Mouse (Mus musculus) intestine, embryonic 15.5 days (tissue): ENCODE data around the gene Akap2. TPM values are rescaled to one million over a fixed set of nuclear protein-coding genes. Genes with fewer than 3 reads are reported as not detected.

Experiments used
- ATAC-seq: fragments of 200-750 bp; cut with Nextera tagmentation; 2 replicates; pipeline ENCODE4 v1.8.0; 2017; ENCODE audit warnings: moderate TSS enrichment, moderate library complexity
- H3K27ac ChIP-seq: fragments of 300-500 bp; sonication (generic); 2 replicates; pipeline ENCODE4 v1.5.1; 2015; ENCODE audit warnings: mild to moderate bottlenecking, inconsistent platforms
- H3K27me3 ChIP-seq: fragments of 300-500 bp; sonication (generic); replicated peaks from 2 replicates; pipeline ENCODE4 v1.6.1; 2015; ENCODE audit warnings: inconsistent platforms
- H3K36me3 ChIP-seq: fragments of 300-500 bp; sonication (generic); 2 replicates; pipeline ENCODE4 v1.6.1; 2015; ENCODE audit warnings: inconsistent platforms
- H3K4me1 ChIP-seq: fragments of 300-500 bp; sonication (generic); replicated peaks from 2 replicates; pipeline ENCODE4 v1.6.1; 2015; ENCODE audit warnings: inconsistent platforms
- H3K4me2 ChIP-seq: fragments of 300-500 bp; sonication (generic); replicated peaks from 2 replicates; pipeline ENCODE4 v1.6.1; 2015; ENCODE audit warnings: mild to moderate bottlenecking, inconsistent platforms
- H3K4me3 ChIP-seq: fragments of 300-500 bp; sonication (generic); replicated peaks from 2 replicates; pipeline ENCODE4 v1.5.1; 2015; ENCODE audit warnings: inconsistent platforms
- H3K9ac ChIP-seq: fragments of 300-500 bp; sonication (generic); 2 replicates; pipeline ENCODE4 v1.6.1; 2015; ENCODE audit warnings: inconsistent platforms
- H3K9me3 ChIP-seq: fragments of 300-500 bp; sonication (generic); 2 replicates; pipeline ENCODE4 v1.6.1; 2016; ENCODE audit warnings: inconsistent platforms
- WGBS: fragments of 180-500 bp; shearing (Covaris S2); methylation state at CpG from one replicate; pipeline ENCODE4 v1.1.7; 2015; 5-methylcytosine and 5-hydroxymethylcytosine counted together
- polyA plus RNA-seq: library from polyadenylated mRNA; unstranded; fragments of >200 nt; fragmentation: Nextera tagmentation; extraction: Ambion mirVana; gene quantifications from 2 replicates; pipeline ENCODE4 v1.2.1, GENCODE M21; 2015

The Akap2 gene
- polyA plus RNA-seq, 1 experiment from 2014 or later, result 22.5 TPM

GRCm38 (mm10) chr4:57738856-57739552, 21.5 kb downstream of the Akap2 start:
- Histone ChIP-seq H3K4me2 (no peak overlapping the region), H3K36me3 (no peaks in the 10 kb centered on the region), H3K27me3 (no peaks in the 10 kb centered on the region), H3K4me1 (no peaks in the 10 kb centered on the region), H3K9ac (no peak overlapping the region), H3K9me3 (no peaks in the 10 kb centered on the region), H3K4me3 (no peak overlapping the region), H3K27ac (no peak overlapping the region)
- ATAC-seq, result no peak
- 56% methylated on average over 8 of the region's 8 CpGs for WGBS

GRCm38 (mm10) chr4:57743325-57743929, 26.0 kb downstream of the Akap2 start:
- no peak overlapping the region for H3K4me2 ChIP-seq
- no peaks in the 10 kb centered on the region for H3K4me1 ChIP-seq
- H3K4me3 ChIP-seq, result no peak overlapping the region
- no peak overlapping the region for H3K27ac ChIP-seq
- ATAC-seq, result no peak
- no peaks in the 10 kb centered on the region for H3K36me3 ChIP-seq
- whole genome bisulfite sequencing, result 52% methylated on average over 11 of the region's 11 CpGs
- no peak overlapping the region for H3K9ac ChIP-seq
- H3K27me3 ChIP-seq, result no peaks in the 10 kb centered on the region
- H3K9me3 ChIP-seq, result no peaks in the 10 kb centered on the region

GRCm38 (mm10) chr4:57750651-57751050, 33.2 kb downstream of the Akap2 start:
- Histone ChIP-seq H3K9ac (no peak overlapping the region), H3K36me3 (no peaks in the 10 kb centered on the region), H3K27ac (no peak overlapping the region), H3K9me3 (no peaks in the 10 kb centered on the region), H3K4me1 (no peaks in the 10 kb centered on the region), H3K4me3 (no peak overlapping the region), H3K4me2 (no peak overlapping the region), H3K27me3 (no peaks in the 10 kb centered on the region)
- ATAC-seq, result no peak
- 43% methylated on average over 4 of the region's 4 CpGs for WGBS

GRCm38 (mm10) chr4:57751054-57751453, 33.6 kb downstream of the Akap2 start:
- Histone ChIP-seq H3K27ac (no peak overlapping the region), H3K9me3 (no peaks in the 10 kb centered on the region), H3K4me3 (no peak overlapping the region), H3K9ac (no peak overlapping the region), H3K27me3 (no peaks in the 10 kb centered on the region), H3K4me1 (no peaks in the 10 kb centered on the region), H3K36me3 (no peaks in the 10 kb centered on the region), H3K4me2 (no peak overlapping the region)
- 59% methylated on average over 4 of the region's 4 CpGs for WGBS
- ATAC-seq, result no peak

- Histone ChIP-seq H3K9ac (no peak overlapping the region), H3K36me3 (no peaks in the 10 kb centered on the region), H3K9me3 (no peaks in the 10 kb centered on the region), H3K4me2 (no peak overlapping the region), H3K27me3 (no peaks in the 10 kb centered on the region), H3K27ac (no peak overlapping the region), H3K4me3 (no peak overlapping the region), H3K4me1 (no peaks in the 10 kb centered on the region)
- no peak for ATAC-seq
- WGBS, result 89% methylated on average over 11 of the region's 11 CpGs
Observed at GRCm38 (mm10) chr4:57751566-57751965, 34.1 kb downstream of the Akap2 start.

- H3K4me2 ChIP-seq, result no peak overlapping the region
- no peak for ATAC-seq
- WGBS, result 90% methylated on average over 11 of the region's 11 CpGs
- H3K27ac ChIP-seq, result no peak overlapping the region
- H3K9ac ChIP-seq, result no peak overlapping the region
- H3K36me3 ChIP-seq, result no peaks in the 10 kb centered on the region
- H3K27me3 ChIP-seq, result no peaks in the 10 kb centered on the region
- no peak overlapping the region for H3K4me3 ChIP-seq
- no peaks in the 10 kb centered on the region for H3K4me1 ChIP-seq
- no peaks in the 10 kb centered on the region for H3K9me3 ChIP-seq
Observed at GRCm38 (mm10) chr4:57755085-57755484, 37.6 kb downstream of the Akap2 start.

- H3K9ac ChIP-seq, result no peak overlapping the region
- H3K4me3 ChIP-seq, result no peak overlapping the region
- H3K4me2 ChIP-seq, result no peak overlapping the region
- ATAC-seq, result no peak
- H3K27me3 ChIP-seq, result no peaks in the 10 kb centered on the region
- no peaks in the 10 kb centered on the region for H3K36me3 ChIP-seq
- H3K4me1 ChIP-seq, result no peaks in the 10 kb centered on the region
- H3K9me3 ChIP-seq, result no peaks in the 10 kb centered on the region
- H3K27ac ChIP-seq, result no peak overlapping the region
- WGBS, result 64% methylated on average over 11 of the region's 11 CpGs
Observed at GRCm38 (mm10) chr4:57757997-57758396, 40.5 kb downstream of the Akap2 start.

GRCm38 (mm10) chr4:57762424-57762823, 45.0 kb downstream of the Akap2 start:
- H3K27ac ChIP-seq, result no peak overlapping the region
- no peak overlapping the region for H3K4me3 ChIP-seq
- H3K4me2 ChIP-seq, result no peak overlapping the region
- WGBS, result 71% methylated on average over 7 of the region's 7 CpGs
- H3K4me1 ChIP-seq, result no peaks in the 10 kb centered on the region
- no peaks in the 10 kb centered on the region for H3K36me3 ChIP-seq
- no peaks in the 10 kb centered on the region for H3K27me3 ChIP-seq
- H3K9me3 ChIP-seq, result no peaks in the 10 kb centered on the region
- ATAC-seq, result no peak
- no peak overlapping the region for H3K9ac ChIP-seq

- H3K4me2 ChIP-seq, result no peak overlapping the region
- no peaks in the 10 kb centered on the region for H3K9me3 ChIP-seq
- WGBS, result 43% methylated on average over 1 of the region's 1 CpGs
- no peak for ATAC-seq
- H3K27ac ChIP-seq, result peak overlapping the region; percentile 33; the same call in 1 of the 2 replicates
- H3K9ac ChIP-seq, result no peak overlapping the region
- H3K36me3 ChIP-seq, result no peaks in the 10 kb centered on the region
- no peaks in the 10 kb centered on the region for H3K4me1 ChIP-seq
- no peaks in the 10 kb centered on the region for H3K27me3 ChIP-seq
- no peak overlapping the region for H3K4me3 ChIP-seq
Observed at GRCm38 (mm10) chr4:57764392-57764791, 46.9 kb downstream of the Akap2 start.

- H3K4me3 ChIP-seq, result no peak overlapping the region
- no peaks in the 10 kb centered on the region for H3K9me3 ChIP-seq
- H3K27ac ChIP-seq, result peak overlapping the region; percentile 33; the same call in 1 of the 2 replicates
- H3K36me3 ChIP-seq, result no peaks in the 10 kb centered on the region
- WGBS, result 74% methylated on average over 1 of the region's 1 CpGs
- H3K4me2 ChIP-seq, result no peak overlapping the region
- no peaks in the 10 kb centered on the region for H3K4me1 ChIP-seq
- H3K27me3 ChIP-seq, result no peaks in the 10 kb centered on the region
- no peak overlapping the region for H3K9ac ChIP-seq
- ATAC-seq, result no peak
Observed at GRCm38 (mm10) chr4:57764926-57765325, 47.5 kb downstream of the Akap2 start.

- Histone ChIP-seq H3K4me1 (no peaks in the 10 kb centered on the region), H3K9ac (no peak overlapping the region), H3K27ac (no peak overlapping the region), H3K27me3 (no peaks in the 10 kb centered on the region), H3K4me2 (no peak overlapping the region), H3K9me3 (no peaks in the 10 kb centered on the region), H3K36me3 (no peaks in the 10 kb centered on the region), H3K4me3 (no peak overlapping the region)
- ATAC-seq, result no peak
- 63% methylated on average over 4 of the region's 4 CpGs for WGBS
Observed at GRCm38 (mm10) chr4:57765806-57766205, 48.3 kb downstream of the Akap2 start.

GRCm38 (mm10) chr4:57769007-57769406, 51.5 kb downstream of the Akap2 start:
- no peak overlapping the region for H3K4me3 ChIP-seq
- no peak for ATAC-seq

More at GRCm38 (mm10) chr4:57769007-57769406, 51.5 kb downstream of the Akap2 start:
- no peaks in the 10 kb centered on the region for H3K9me3 ChIP-seq
- peaks cover 4% of the 10 kb centered on the region; the same call in 1 of the 2 replicates for H3K4me1 ChIP-seq
- H3K27me3 ChIP-seq, result no peaks in the 10 kb centered on the region
- H3K9ac ChIP-seq, result no peak overlapping the region
- 66% methylated on average over 3 of the region's 3 CpGs for WGBS
- H3K4me2 ChIP-seq, result no peak overlapping the region
- no peaks in the 10 kb centered on the region for H3K36me3 ChIP-seq
- no peak overlapping the region for H3K27ac ChIP-seq
